Mouse (Mus musculus): ENCODE measurements around the gene Npw. TPM values are rescaled to one million over a fixed set of nuclear protein-coding genes. Genes with fewer than 3 reads are reported as not detected.

Gene Npw
- polyA plus RNA-seq, 1 experiment, result 0.50 TPM

GRCm38 (mm10) chr17:24636781-24637481 lies 21.3 kb downstream of the Npw start:
- no peak overlapping the region for H3K27ac ChIP-seq (ENCODE audit: insufficient read depth, low read length)
- TF ChIP-seq POLR2A (IDR thresholded peaks at IDR 0.05; ENCODE audit: extremely low read depth, insufficient read depth, low read length) (no peak), CTCF (IDR thresholded peaks at IDR 0.05; ENCODE audit: extremely low read depth, insufficient read depth, low read length) (no peak)
- 0 out of 2 replicates have a peak, but pooled peaks cover 3% of the 10 kb centered on the region for H3K4me1 ChIP-seq (ENCODE audit: control insufficient read depth, insufficient read depth, low read length)
- no peak overlapping the region for H3K4me3 ChIP-seq (ENCODE audit: insufficient read depth, low read length)

- peak overlapping the region; percentile 4; the same call in 1 of the 2 replicates for H3K27ac ChIP-seq (ENCODE audit: insufficient read depth, low read length)
- TF ChIP-seq CTCF (IDR thresholded peaks at IDR 0.05; ENCODE audit: extremely low read depth, insufficient read depth, low read length) (no peak), POLR2A (IDR thresholded peaks at IDR 0.05; ENCODE audit: extremely low read depth, insufficient read depth, low read length) (no peak)
- H3K4me3 ChIP-seq (ENCODE audit: insufficient read depth, low read length), result no peak overlapping the region
- H3K4me1 ChIP-seq (ENCODE audit: control insufficient read depth, insufficient read depth, low read length), result peaks cover 5% of the 10 kb centered on the region; the same call in 1 of the 2 replicates
Observed at GRCm38 (mm10) chr17:24635694-24636093, 22.6 kb downstream of the Npw start.

DNA sequence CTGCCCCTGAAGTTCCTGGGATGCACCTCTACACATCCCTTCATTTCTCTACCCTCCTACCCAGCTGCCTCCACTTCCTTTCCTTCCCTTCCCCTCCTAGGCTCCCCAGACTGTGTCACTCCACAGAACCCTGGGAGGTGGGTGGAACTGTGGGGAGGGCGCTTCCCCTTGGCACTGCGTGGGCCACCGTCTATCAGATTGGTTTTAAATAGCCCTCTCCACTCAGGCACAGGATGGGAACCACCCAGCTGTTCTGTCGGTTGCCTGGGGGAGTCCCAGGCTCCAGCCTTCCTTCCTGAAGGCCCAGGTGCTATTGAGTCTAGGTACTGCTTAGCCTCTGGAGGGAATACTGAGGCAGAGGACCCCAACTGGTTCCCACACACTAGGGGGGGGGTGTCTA lies 23.2 kb downstream of the Npw start:
- Histone ChIP-seq H3K27ac (ENCODE audit: insufficient read depth, low read length) (peak overlapping the region; percentile 4; the same call in 1 of the 2 replicates), H3K4me3 (ENCODE audit: insufficient read depth, low read length) (no peak overlapping the region), H3K4me1 (ENCODE audit: control insufficient read depth, insufficient read depth, low read length) (peaks cover 5% of the 10 kb centered on the region; the same call in 1 of the 2 replicates)
- no peak for TF ChIP-seq POLR2A (IDR thresholded peaks at IDR 0.05; ENCODE audit: extremely low read depth, insufficient read depth, low read length)
- no peak for TF ChIP-seq CTCF (IDR thresholded peaks at IDR 0.05; ENCODE audit: extremely low read depth, insufficient read depth, low read length)

DNA sequence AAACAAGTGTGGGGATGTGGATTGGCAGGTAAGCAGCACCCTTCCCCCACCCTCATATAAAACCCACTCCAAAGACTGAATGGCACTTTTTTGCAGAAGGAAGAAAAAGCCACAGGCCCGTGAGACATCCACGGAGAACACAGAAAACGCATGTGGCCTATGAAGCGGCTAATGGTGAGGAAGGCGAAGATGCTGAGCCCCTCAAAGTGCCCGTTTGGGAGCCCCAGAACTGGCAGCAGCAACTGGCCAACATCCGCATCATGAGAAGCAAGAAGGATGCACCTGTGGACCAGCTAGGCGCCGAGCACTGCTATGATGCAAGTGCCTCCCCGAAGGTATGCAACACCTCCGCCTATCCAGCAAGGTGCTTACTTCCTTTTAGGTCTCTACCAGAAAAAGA lies 24.4 kb downstream of the Npw start:
- Histone ChIP-seq H3K27ac (ENCODE audit: insufficient read depth, low read length) (peak overlapping the region; percentile 72; the same call in 1 of the 2 replicates), H3K4me3 (ENCODE audit: insufficient read depth, low read length) (no peak overlapping the region), H3K4me1 (ENCODE audit: control insufficient read depth, insufficient read depth, low read length) (peaks cover 6% of the 10 kb centered on the region; the same call in 1 of the 2 replicates)
- TF ChIP-seq POLR2A (IDR thresholded peaks at IDR 0.05; ENCODE audit: extremely low read depth, insufficient read depth, low read length) (no peak), CTCF (IDR thresholded peaks at IDR 0.05; ENCODE audit: extremely low read depth, insufficient read depth, low read length) (no peak)

GRCm38 (mm10) chr17:24632813-24633449 lies 25.3 kb downstream of the Npw start:
- H3K27ac ChIP-seq (ENCODE audit: insufficient read depth, low read length), result peak overlapping the region; percentile 73
- peaks cover 6% of the 10 kb centered on the region; the same call in 1 of the 2 replicates for H3K4me1 ChIP-seq (ENCODE audit: control insufficient read depth, insufficient read depth, low read length)
- TF ChIP-seq POLR2A (IDR thresholded peaks at IDR 0.05; ENCODE audit: extremely low read depth, insufficient read depth, low read length) (0 out of 2 replicates have a peak, but pooled peaks have one; percentile 31), CTCF (IDR thresholded peaks at IDR 0.05; ENCODE audit: extremely low read depth, insufficient read depth, low read length) (no peak)
- H3K4me3 ChIP-seq (ENCODE audit: insufficient read depth, low read length), result peak overlapping the region; percentile 72

DNA sequence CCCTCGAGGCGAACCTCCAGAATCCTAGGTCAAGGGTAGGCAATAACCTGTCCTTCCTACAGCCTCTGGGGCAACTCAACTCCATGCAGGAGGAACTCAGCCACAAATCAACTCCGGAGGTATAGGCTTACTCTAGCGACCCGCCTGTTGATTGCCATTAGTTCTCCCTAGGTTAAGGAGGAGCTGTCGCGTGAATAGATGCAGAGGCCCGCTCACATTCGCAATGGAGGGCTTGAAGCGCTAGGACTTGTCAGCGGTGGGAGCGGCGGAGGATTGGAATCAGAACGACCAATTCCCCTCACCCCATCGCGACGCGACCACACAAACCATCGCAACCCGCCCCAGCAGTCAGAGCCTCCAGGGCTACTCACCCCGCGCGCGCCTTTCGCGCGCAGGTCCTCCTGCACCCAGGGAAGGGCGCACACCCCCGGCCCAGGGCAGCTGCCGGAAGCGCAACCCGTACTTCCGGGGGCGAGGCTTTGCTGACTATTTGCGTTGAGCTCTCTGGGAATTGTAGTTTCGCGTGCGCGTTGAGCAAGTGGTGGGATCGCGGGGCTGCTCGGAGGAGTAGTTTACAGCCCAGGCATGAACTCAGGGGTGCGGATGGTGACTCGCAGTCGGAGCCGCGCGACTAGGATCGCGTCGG lies 26.0 kb downstream of the Npw start, which contains the start of the genes Tsc2 and Nthl1:
Gene Tsc2, minus strand, starts transcription at position 464 of the 646 bp plus-strand sequence.
Gene Nthl1, plus strand, starts transcription at position 514 of the 646 bp plus-strand sequence.
- Histone ChIP-seq H3K27ac (ENCODE audit: insufficient read depth, low read length) (peak within 1 kb of the TSS; percentile 73), H3K4me1 (ENCODE audit: control insufficient read depth, insufficient read depth, low read length) (peaks cover 6% of the 10 kb centered on the region; the same call in 1 of the 2 replicates), H3K4me3 (ENCODE audit: insufficient read depth, low read length) (peak within 1 kb of the TSS; percentile 72)
- TF ChIP-seq CTCF (IDR thresholded peaks at IDR 0.05; ENCODE audit: extremely low read depth, insufficient read depth, low read length) (no peak), POLR2A (IDR thresholded peaks at IDR 0.05; ENCODE audit: extremely low read depth, insufficient read depth, low read length) (peak; percentile 79; the same call in 1 of the 2 replicates)

GRCm38 (mm10) chr17:24630072-24630471 lies 28.2 kb downstream of the Npw start:
- H3K4me3 ChIP-seq (ENCODE audit: insufficient read depth, low read length), result no peak overlapping the region
- H3K27ac ChIP-seq (ENCODE audit: insufficient read depth, low read length), result no peak overlapping the region
- TF ChIP-seq CTCF (IDR thresholded peaks at IDR 0.05; ENCODE audit: extremely low read depth, insufficient read depth, low read length) (no peak), POLR2A (IDR thresholded peaks at IDR 0.05; ENCODE audit: extremely low read depth, insufficient read depth, low read length) (no peak)
- peaks cover 5% of the 10 kb centered on the region; the same call in 1 of the 2 replicates for H3K4me1 ChIP-seq (ENCODE audit: control insufficient read depth, insufficient read depth, low read length)

- no peak overlapping the region for H3K4me3 ChIP-seq (ENCODE audit: insufficient read depth, low read length)
- peaks cover 5% of the 10 kb centered on the region; the same call in 1 of the 2 replicates for H3K4me1 ChIP-seq (ENCODE audit: control insufficient read depth, insufficient read depth, low read length)
- TF ChIP-seq CTCF (IDR thresholded peaks at IDR 0.05; ENCODE audit: extremely low read depth, insufficient read depth, low read length) (peak; percentile 85), POLR2A (IDR thresholded peaks at IDR 0.05; ENCODE audit: extremely low read depth, insufficient read depth, low read length) (no peak)
- no peak overlapping the region for H3K27ac ChIP-seq (ENCODE audit: insufficient read depth, low read length)
Observed at GRCm38 (mm10) chr17:24628646-24629045, 29.6 kb downstream of the Npw start.

DNA sequence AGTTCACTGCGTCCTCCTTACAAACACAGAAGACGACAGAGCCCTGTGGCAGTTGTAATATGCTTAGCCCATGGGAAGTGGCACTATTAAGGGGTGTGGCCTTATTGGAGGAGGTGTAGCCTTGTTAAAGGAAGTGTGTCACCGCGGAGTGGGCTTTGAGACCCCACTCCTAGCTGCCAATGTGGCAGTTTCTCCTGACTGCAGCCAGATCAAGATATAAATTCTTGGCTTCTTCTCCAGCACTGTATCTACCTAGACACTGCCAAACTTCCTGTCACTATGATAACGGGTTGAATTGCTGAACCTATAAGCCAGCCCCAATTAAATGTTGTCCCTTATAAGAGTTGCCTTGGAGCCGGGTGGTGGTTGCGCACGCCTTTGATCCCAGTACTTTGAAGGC lies 32.8 kb downstream of the Npw start:
- TF ChIP-seq POLR2A (IDR thresholded peaks at IDR 0.05; ENCODE audit: extremely low read depth, insufficient read depth, low read length), result no peak
- Histone ChIP-seq H3K4me3 (ENCODE audit: insufficient read depth, low read length) (no peak overlapping the region), H3K27ac (ENCODE audit: insufficient read depth, low read length) (no peak overlapping the region), H3K4me1 (ENCODE audit: control insufficient read depth, insufficient read depth, low read length) (peaks cover 3% of the 10 kb centered on the region)

Measured in cortical plate, adult 2 months (tissue).